Mouse (Mus musculus) thymus, adult 2 months (tissue): ENCODE data around the gene Thada.

ENCODE experiments used
- CTCF ChIP-seq: fragments of 200-500 bp; IDR thresholded peaks from 2 replicates; pipeline ENCODE4 v1.5.1; 2012; ENCODE audit warnings: mild to moderate bottlenecking, control low read depth, low read length, moderate library complexity, borderline replicate concordance; ENCODE audit not compliant: control insufficient read depth, poor library complexity, insufficient read depth; ENCODE audit errors: extremely low read depth
- POLR2A ChIP-seq: fragments of 200-500 bp; IDR thresholded peaks from 2 replicates; pipeline ENCODE4 v1.6.1; 2012; ENCODE audit warnings: mild to moderate bottlenecking, low read length, control low read depth, moderate library complexity; ENCODE audit not compliant: control insufficient read depth, poor library complexity, insufficient read depth; ENCODE audit errors: extremely low read depth

DNA sequence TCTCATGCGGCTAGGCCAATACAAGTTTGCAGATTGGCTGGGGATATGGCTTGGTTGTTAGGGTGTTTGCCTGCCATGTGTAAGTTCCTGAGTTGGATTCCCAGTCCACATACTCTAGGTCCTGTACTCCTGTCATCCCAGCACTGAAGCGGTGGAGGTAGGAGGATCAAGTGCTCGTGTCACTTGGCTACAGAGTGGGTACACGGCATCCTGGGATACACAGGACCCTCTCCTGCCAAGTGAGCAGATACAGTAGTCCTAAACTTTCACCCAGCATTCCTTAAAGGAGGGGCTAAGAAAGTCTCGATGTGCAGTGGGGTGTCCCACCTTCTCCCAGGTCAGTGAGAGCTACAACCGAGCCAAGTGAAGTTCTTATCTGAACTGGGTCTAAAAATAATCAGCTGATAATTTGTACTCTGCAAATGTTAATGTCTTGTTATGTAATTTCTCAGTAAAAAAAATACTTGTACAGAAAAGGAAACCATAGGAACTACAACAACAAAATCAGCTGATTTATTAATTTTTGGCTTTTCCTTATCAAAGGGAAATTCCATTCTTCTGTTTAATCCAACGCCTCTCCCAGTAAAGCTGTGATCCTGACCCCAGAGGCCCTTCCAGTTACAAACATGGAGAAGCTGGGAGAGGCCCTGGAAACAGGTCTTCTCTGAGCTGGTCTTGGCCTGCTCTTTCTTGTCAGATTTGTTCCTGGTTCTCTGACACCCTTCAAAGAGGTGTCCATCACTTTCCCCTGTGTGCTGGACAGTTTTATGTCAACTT, 229.0 kb downstream of the Thada start:
- no peak for TF ChIP-seq POLR2A
- no peak for TF ChIP-seq CTCF
